Mouse (Mus musculus) forebrain, postnatal 0 days (tissue): ENCODE data around the gene Rusc2. TPM values are rescaled to one million over a fixed set of nuclear protein-coding genes. Genes with fewer than 3 reads are reported as not detected.

Experiments
- ATAC-seq: fragments of 200-750 bp; cut with Nextera tagmentation; 2 replicates; pipeline ENCODE4 v1.8.0; 2017; ENCODE audit warnings: mild to moderate bottlenecking, moderate library complexity
- DNase-seq: peaks from one replicate; pipeline ENCODE4 v3.0.0-alpha.2; 2015
- H3K27ac ChIP-seq: fragments of 300-500 bp; sonication (generic); 2 replicates; pipeline ENCODE4 v1.5.1; 2014; ENCODE audit warnings: low read depth, mild to moderate bottlenecking, antibody characterized with exemption, low read length, moderate library complexity, mixed read lengths
- H3K27me3 ChIP-seq: fragments of 300-500 bp; sonication (generic); 2 replicates; pipeline ENCODE4 v1.6.1; 2014; ENCODE audit warnings: mild to moderate bottlenecking, low read length, mixed read lengths; ENCODE audit not compliant: insufficient read depth
- H3K36me3 ChIP-seq: fragments of 300-500 bp; sonication (generic); 2 replicates; pipeline ENCODE4 v1.6.1; 2014; ENCODE audit warnings: mild to moderate bottlenecking, moderate library complexity; ENCODE audit not compliant: insufficient read depth
- H3K4me1 ChIP-seq: fragments of 300-500 bp; sonication (generic); 2 replicates; pipeline ENCODE4 v1.6.1; 2014; ENCODE audit warnings: antibody characterized with exemption; ENCODE audit not compliant: insufficient read depth
- H3K4me2 ChIP-seq: fragments of 300-500 bp; sonication (generic); 2 replicates; pipeline ENCODE4 v1.6.1; 2014; ENCODE audit warnings: low read depth, mild to moderate bottlenecking, moderate library complexity
- H3K4me3 ChIP-seq: fragments of 300-500 bp; sonication (generic); 2 replicates; pipeline ENCODE4 v1.5.1; 2014; ENCODE audit warnings: low read depth, low read length, mixed read lengths
- H3K9ac ChIP-seq: fragments of 300-500 bp; sonication (generic); 2 replicates; pipeline ENCODE4 v1.6.1; 2014; ENCODE audit warnings: mild to moderate bottlenecking
- H3K9me3 ChIP-seq: fragments of 300-500 bp; sonication (generic); 2 replicates; pipeline ENCODE4 v1.6.1; 2016; ENCODE audit warnings: low read length
- CTCF ChIP-seq: sonication (generic); IDR thresholded peaks from 2 replicates; pipeline ENCODE4 v1.5.1; 2016; ENCODE audit warnings: antibody characterized with exemption, control low read depth, low read depth
- WGBS: fragments of 180-500 bp; shearing (Covaris S2); extraction: QIAGEN DNeasy Blood & Tissue Kit; methylation state at CpG from one replicate; pipeline ENCODE4 v1.1.7; 2014; 5-methylcytosine and 5-hydroxymethylcytosine counted together
- polyA plus RNA-seq: library from polyadenylated mRNA; unstranded; fragments of >200 nt; fragmentation: Nextera tagmentation; extraction: Ambion mirVana; gene quantifications from 2 replicates; pipeline ENCODE4 v1.2.1, GENCODE M21; 2015
- total RNA-seq: library from RNA; depleted of rRNA; stranded (reverse); fragments of >200 nt; gene quantifications from 2 replicates; pipeline ENCODE4 v1.2.3, GENCODE M21; 2014

Rusc2 gene
- total and polyA plus RNA-seq, 2 experiments from 2014 or later = 75.8 to 148 TPM

DNA sequence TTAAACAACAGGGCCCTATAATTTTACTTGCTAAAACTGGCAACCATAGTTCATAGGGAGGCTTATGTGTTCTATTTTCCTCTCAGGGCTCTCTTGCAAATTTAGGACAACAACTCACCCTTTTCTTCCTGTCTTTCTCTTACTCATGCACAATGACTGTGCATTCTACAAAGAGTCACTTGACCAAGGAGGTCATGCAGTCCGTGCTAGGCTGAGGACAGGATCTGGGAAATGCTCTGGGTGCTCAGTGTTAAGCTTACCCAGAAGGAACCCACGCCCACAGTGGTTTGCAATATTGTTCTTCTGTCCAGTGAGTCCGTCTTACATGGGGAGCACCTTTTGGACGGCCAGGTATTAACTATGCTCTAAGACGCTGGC is 2.3 kb downstream of the Rusc2 start:
- H3K27ac ChIP-seq = no peak overlapping the region
- ATAC-seq (no peak), DNase-seq (no peak)
- 91% methylated on average over 5 of the region's 5 CpGs for WGBS
- no peak overlapping the region for H3K9ac ChIP-seq
- peaks cover 16% of the 10 kb centered on the region for H3K4me1 ChIP-seq
- no peak overlapping the region for H3K4me3 ChIP-seq
- H3K9me3 ChIP-seq = no peaks in the 10 kb centered on the region
- H3K36me3 ChIP-seq = no peaks in the 10 kb centered on the region
- no peak overlapping the region for H3K4me2 ChIP-seq
- H3K27me3 ChIP-seq = no peaks in the 10 kb centered on the region
- no peak for TF ChIP-seq CTCF

DNA sequence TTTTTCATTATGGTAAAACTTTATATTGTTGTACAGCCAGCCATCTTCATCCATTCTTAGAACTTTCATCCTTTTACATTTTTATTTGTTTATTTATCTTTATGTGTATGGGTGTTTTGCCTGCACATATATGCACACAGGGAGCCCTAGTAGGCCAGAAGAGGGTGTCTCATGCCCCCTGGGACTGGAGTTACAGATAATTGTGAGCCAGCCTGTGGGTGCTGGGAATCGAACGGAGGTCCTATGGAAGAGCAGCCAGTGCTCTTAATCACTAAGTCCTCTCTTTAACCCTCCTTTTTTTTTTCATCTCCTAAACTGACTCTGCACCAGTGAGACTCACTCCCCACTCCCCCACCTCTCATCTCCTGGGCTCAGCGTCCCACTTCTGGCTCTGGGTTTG is 2.8 kb downstream of the Rusc2 start:
- Histone ChIP-seq H3K27ac (no peak overlapping the region), H3K9me3 (no peaks in the 10 kb centered on the region), H3K36me3 (no peaks in the 10 kb centered on the region), H3K4me1 (peaks cover 16% of the 10 kb centered on the region), H3K9ac (no peak overlapping the region), H3K4me3 (no peak overlapping the region), H3K27me3 (no peaks in the 10 kb centered on the region), H3K4me2 (no peak overlapping the region)
- no peak for TF ChIP-seq CTCF
- no peak for DNase-seq
- no peak for ATAC-seq
- 99% methylated on average over 3 of the region's 3 CpGs for WGBS

DNA sequence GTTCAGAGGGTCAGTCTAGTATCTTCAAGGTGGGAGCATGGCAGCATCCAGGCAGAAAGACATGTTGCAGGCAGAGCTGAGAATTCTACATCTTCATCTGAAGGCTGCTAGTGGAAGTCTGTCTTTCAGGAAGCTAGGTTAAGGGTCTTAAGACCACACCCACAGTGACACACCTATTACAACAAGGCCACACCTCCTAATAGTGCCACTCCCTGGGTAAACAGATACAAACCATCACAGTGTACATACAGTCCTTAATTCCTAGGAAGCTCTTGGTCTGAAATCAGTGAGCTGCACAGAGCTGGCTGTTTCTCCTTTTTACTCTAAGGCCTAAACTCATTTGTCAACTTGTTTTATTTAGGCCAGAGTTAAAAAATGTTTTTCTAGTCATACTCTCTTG is 5.2 kb downstream of the Rusc2 start:
- no peak for TF ChIP-seq CTCF
- H3K27me3 ChIP-seq = no peaks in the 10 kb centered on the region

DNA sequence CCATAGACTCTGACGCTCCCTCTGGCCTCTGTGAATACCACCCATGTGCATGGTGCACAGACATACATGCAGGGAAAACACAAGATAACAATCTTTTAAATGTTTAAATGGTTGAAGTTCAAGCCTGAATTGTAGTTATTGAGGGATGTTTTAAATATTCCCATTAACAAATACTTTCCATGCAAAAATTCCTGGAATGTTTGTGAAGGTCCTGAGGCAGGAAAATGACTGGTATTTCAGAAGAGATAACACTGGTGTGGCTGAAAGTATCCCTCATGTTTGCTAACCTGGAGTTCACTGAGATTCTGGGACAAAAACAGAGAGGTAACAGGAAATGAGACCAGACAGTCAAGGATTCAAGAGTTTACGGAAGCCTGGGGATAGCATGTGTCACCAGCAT is 7.6 kb downstream of the Rusc2 start:
- WGBS = 94% methylated on average over 2 of the region's 2 CpGs
- no peak for TF ChIP-seq CTCF
- Histone ChIP-seq H3K9ac (no peak overlapping the region), H3K36me3 (no peaks in the 10 kb centered on the region), H3K4me1 (no peaks in the 10 kb centered on the region), H3K27ac (no peak overlapping the region), H3K4me3 (no peak overlapping the region), H3K9me3 (no peaks in the 10 kb centered on the region), H3K4me2 (no peak overlapping the region), H3K27me3 (no peaks in the 10 kb centered on the region)
- ATAC-seq = no peak
- no peak for DNase-seq

More for the DNA sequence above, 5.2 kb downstream of the Rusc2 start:
- Histone ChIP-seq H3K36me3 (no peaks in the 10 kb centered on the region), H3K4me3 (no peak overlapping the region), H3K27ac (no peak overlapping the region), H3K4me2 (no peak overlapping the region), H3K9me3 (no peaks in the 10 kb centered on the region), H3K4me1 (peaks cover 7% of the 10 kb centered on the region), H3K9ac (no peak overlapping the region)
- DNase-seq (no peak), ATAC-seq (no peak)

DNA sequence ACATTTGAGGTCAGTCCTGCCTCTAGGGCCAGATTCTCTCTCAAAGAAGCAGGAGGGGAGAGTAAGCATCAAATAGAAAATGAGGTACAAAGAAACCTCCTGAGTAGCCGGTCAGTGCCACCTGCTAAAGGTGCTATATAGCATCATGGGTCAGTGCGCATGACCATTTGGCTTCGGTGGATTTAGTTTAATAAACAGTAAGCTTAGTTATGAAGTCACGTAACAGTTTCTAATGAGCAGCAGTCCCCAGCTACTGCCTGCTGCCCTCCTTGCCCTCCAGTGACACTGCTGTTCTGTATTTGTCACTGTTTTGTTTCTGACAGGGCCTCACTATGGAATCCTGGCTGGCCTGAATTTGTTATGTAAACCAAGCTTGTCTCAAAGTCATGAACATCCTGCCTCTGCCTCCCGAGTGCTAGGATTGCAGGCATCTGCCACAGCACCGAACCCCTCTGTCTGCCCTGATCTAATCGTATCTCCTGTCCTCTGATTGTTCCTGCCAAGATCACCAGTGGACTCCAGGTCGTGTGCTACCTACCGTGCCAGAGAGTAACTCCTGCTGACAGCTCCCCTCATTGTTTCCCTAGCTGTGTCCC is 8.2 kb downstream of the Rusc2 start:
- Histone ChIP-seq H3K36me3 (no peaks in the 10 kb centered on the region), H3K9ac (no peak overlapping the region), H3K27ac (no peak overlapping the region), H3K27me3 (no peaks in the 10 kb centered on the region), H3K4me1 (no peaks in the 10 kb centered on the region), H3K4me2 (no peak overlapping the region), H3K4me3 (no peak overlapping the region), H3K9me3 (no peaks in the 10 kb centered on the region)
- DNase-seq = no peak
- WGBS = 67% methylated on average over 9 of the region's 9 CpGs
- TF ChIP-seq CTCF = no peak
- ATAC-seq = no peak

DNA sequence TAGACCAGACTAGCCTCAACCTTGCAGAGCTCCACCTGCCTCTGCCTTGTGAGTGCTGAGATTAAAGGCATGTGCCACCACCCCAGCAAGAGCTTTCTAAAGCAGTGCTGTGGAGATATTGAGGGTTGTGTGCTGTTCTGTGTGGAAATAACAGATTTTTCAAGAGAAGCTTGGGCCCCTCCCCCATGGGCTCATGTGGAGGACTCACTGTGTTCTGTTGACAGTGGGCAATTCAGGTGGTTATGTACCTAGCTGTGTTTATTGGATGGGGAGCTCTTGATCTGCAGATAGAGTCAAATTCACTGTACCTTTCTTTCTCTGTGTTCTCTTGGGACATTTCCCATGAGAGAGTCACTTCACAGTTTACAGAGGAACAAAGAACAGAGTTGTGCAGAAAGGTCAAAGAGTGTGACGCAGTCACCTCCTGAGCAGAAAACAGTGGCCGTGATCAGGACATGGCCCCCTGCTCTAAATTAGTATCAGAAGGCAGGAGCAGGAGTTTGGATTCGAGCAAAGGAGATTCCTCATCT is 9.8 kb downstream of the Rusc2 start:
- Histone ChIP-seq H3K9me3 (no peaks in the 10 kb centered on the region), H3K9ac (no peak overlapping the region), H3K36me3 (no peaks in the 10 kb centered on the region), H3K4me3 (no peak overlapping the region), H3K4me1 (no peaks in the 10 kb centered on the region), H3K27me3 (no peaks in the 10 kb centered on the region), H3K27ac (no peak overlapping the region), H3K4me2 (no peak overlapping the region)
- DNase-seq (no peak), ATAC-seq (no peak)
- TF ChIP-seq CTCF = no peak
- WGBS = 80% methylated on average over 3 of the region's 3 CpGs

DNA sequence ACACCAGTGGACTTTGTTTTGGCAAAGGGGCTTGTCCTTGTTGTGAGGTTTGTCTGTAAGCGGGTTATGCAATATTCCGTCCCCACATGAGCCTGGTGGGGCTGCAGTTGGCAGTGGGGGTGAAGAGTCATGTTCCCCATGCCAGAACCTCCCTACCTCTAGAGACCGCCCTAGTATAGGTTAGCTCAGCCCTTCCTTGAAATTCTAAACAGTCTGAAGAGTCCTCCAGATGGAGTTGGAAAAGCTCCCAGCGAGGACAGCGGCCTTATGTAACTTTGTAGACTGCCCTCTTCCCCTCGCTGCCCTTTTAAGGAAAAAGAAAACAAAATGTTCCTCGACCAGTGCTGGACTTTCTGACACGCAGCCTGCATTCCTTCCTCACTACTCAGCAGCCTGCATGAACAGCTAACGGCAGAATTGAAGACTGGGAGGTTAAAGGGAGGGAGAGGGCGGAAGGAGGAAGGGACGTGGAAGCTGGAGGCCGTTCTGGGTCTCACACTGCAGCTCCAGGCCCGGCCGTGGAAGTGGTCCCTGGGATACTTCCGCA is 12.6 kb downstream of the Rusc2 start:
- H3K9ac ChIP-seq = no peak overlapping the region
- H3K27me3 ChIP-seq = no peaks in the 10 kb centered on the region
- H3K9me3 ChIP-seq = no peaks in the 10 kb centered on the region
- no peak overlapping the region for H3K4me2 ChIP-seq
- no peak for DNase-seq
- no peak overlapping the region for H3K27ac ChIP-seq
- WGBS = 77% methylated on average over 15 of the region's 15 CpGs
- H3K4me3 ChIP-seq = no peak overlapping the region
- H3K4me1 ChIP-seq = no peaks in the 10 kb centered on the region
- no peaks in the 10 kb centered on the region for H3K36me3 ChIP-seq
- TF ChIP-seq CTCF = no peak
- no peak for ATAC-seq
